Mouse (Mus musculus): Measurements from ENCODE around the gene Lsp1.
A peak's percentile ranks its signal among the peaks of the same experiment; 100 is the strongest.

The Lsp1 gene

GRCm38 (mm10) chr7:142510021-142510777, 49.6 kb downstream of the Lsp1 start:
- DNase-seq, result no peak

GRCm38 (mm10) chr7:142514048-142514447, 53.4 kb downstream of the Lsp1 start:
- no peak for DNase-seq

- DNase-seq, result no peak
Observed at GRCm38 (mm10) chr7:142516221-142516978, 55.8 kb downstream of the Lsp1 start.

DNA sequence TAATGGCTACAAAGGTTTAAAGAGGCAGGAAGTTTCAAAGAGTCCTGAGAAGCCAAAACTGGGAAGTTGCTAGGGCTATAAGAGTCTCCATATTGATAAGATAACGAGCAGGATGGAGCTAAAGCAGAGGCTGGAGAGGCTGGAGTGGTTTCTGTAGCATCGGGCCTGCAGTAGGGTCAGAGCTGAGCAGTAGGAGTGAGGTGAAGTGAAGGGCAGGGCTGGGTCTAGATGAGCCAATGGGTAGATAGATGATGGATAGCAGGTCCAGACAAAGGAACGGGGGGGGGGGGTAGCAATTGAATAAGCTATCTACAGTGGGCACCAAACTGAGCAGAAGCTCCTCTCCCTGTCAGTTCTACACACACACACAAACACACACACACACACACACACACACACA, 56.9 kb downstream of the Lsp1 start:
- DNase-seq, result no peak

DNA sequence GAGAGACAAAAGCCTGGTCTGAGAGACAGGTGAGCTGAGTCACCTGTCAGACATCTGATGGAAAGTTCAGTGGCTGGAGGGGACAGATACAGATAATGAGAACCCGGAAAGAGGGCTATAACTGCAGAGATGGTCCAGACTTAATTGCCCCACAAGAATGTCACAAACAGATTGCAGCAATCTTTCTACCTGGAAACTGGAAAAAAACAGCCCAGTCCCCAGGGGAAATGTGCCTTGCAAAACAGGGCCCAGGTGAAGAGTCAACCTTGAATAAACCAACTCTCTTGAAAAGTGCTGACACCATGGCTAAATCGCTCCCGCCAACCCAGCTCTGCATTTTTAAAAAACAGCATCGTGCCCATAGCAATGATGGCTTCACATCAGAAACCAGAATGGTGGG, 59.7 kb downstream of the Lsp1 start:
- DNase-seq, result no peak

GRCm38 (mm10) chr7:142522352-142522751, 61.7 kb downstream of the Lsp1 start:
- DNase-seq, result no peak

- DNase-seq, result no peak
Observed at GRCm38 (mm10) chr7:142523200-142523990, 62.8 kb downstream of the Lsp1 start.

DNA sequence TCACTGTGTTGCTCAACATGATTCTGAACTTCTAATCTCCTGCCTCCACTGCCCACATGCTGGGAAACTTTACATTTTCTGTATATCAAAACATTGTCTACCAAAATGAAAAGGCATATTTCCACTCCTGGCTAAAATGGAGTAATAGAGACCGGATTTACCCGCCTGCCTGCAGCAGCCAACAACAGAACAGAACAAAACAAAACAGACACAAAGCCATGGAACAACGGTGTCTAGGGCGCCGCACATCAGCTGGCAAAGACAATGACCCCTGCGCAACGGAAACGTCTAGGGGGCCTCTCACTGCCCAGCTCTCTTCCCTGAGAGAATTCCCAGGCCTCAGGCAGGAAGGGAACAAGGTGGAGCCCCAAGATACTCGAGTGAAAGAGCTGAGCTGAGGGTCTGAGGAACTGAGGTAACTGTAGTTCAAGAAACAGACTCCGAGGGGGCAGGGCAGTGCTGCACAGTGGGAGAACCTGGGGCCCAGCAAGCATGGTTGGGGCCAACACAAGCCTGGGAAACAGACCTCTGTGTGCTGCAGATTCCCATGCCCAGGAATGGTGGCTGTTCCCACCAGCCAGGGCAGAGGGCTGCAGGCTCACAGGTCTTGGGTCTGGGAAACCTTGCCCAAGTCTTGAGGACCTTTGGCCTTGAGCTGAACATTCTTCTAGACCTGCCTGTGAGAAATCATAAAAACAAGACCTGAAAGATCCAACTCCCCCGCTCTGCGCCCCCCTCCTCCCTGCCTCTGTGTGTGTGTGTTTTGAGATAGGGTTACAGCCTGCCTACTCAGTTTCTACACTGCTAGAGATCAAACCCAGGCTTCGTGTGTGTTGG, 65.0 kb downstream of the Lsp1 start:
- DNase-seq, result no peak

GRCm38 (mm10) chr7:142529350-142529749, 68.7 kb downstream of the Lsp1 start:
- no peak for DNase-seq

DNA sequence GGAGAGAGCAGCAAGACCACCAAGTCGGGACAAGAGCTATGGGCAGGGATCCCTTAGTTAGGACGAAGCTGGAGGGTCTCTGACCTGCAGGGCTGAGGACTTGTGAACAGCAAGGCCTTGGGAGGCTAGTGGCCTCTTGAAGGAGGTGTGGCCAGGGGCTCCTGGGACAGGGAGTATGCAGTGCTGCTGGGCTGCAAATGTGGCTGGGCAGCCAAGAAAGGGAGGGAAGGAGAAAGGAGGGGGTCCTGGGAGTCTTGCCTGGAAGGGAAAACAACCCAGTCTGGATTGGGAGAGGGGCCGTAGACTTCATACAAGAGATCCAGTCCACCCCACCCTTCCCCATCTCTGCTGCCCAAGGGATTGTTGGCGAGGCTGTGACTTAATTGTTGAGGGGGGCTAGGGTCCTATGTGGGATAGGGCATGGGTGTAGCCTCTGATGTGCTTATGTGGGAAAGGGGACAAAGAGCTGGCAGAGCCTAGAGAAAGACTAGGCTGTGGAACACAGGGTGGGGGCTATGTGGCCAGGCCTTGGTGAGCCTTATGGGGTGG, 71.4 kb downstream of the Lsp1 start:
- no peak for DNase-seq

DNA sequence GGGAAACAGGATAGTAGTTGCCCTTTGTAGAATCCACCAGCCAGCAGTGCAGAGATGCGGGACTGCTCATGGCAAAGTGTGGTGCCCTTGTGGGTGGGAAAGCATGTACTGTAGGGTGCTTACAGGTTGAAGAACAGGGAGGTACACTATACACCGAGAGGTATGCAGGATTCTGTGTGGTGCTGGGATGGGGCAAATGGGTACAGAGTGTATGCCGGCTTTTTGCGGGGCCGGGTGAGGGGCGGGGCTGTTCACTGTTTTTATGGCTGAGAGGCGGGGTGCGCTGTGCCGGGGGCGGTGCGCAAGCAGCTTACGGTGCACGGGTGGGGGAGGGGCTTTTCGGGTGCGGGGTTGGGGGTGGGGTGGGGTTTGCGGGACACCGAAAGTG, 72.1 kb downstream of the Lsp1 start, which contains the start of gene Mrpl23:
Gene Mrpl23 (plus strand): TSS at position 16 of the 388 bp plus-strand sequence.
- no peak for DNase-seq

- peak; percentile 87 for DNase-seq
Observed at GRCm38 (mm10) chr7:142533059-142533855, 72.6 kb downstream of the Lsp1 start.

DNA sequence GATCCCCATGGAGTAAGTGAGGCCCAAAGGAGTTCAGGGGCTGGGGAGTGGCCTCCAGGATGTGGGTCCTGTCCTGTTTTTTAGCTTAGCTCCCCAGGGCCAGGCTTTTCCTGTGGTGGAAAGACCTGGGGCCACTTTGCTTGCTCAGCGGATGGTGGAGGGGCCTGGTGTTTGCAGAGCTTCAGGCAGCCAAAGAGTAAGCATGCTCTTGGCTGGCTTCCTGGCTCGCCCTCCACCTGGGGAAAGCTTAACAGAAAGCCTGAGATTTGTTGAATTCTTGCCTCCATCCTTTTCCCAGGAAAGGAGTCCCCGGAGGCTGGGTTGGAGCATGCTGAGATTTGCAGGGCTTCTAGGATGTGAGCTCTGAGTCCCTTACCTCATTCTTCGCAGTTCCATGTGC, 74.5 kb downstream of the Lsp1 start:
- no peak for DNase-seq

GRCm38 (mm10) chr7:142535832-142536231, 75.2 kb downstream of the Lsp1 start:
- no peak for DNase-seq

GRCm38 (mm10) chr7:142537181-142537580, 76.6 kb downstream of the Lsp1 start:
- DNase-seq, result no peak

DNA sequence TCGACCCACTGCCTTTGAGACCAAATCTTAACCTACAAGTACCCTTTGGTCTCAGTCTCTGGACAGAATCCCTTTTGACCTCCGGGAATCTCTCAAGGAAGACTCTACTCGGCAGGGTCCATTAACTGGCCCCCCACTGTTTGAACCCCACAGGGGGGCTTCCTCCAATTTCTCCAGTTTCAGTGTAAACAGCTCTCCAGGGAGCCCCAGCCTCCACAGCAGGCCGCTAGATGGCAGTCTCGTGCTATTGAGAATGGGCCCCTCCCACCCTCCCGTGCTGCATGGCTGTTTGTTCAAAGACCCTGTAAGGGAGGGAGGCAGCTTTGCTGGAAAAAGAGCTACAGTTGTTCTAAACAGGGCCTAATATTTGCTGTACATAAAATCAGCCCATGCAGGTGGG, 77.3 kb downstream of the Lsp1 start:
- DNase-seq, result peak; percentile 73

DNA sequence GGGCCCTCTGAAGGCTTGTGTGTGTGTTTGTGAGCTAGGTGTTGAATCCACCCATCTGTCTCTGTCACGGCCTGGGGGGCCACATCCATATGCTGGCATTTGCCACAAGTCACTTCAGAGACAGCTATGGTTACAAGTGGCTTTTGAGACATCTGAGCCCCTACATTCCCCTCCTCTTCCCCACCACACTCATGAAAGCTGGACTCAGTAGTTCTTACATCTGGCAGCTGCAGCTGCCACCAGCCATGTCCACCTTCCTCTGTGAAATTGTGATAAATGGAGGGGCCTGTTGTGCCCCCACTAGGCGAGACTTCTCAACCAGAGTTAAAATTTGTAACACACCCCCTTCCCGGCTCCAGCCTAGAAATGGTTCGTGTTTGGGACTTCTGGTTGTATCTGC, 77.7 kb downstream of the Lsp1 start:
- no peak for DNase-seq

GRCm38 (mm10) chr7:142538766-142539165, 78.2 kb downstream of the Lsp1 start:
- DNase-seq, result no peak

DNA sequence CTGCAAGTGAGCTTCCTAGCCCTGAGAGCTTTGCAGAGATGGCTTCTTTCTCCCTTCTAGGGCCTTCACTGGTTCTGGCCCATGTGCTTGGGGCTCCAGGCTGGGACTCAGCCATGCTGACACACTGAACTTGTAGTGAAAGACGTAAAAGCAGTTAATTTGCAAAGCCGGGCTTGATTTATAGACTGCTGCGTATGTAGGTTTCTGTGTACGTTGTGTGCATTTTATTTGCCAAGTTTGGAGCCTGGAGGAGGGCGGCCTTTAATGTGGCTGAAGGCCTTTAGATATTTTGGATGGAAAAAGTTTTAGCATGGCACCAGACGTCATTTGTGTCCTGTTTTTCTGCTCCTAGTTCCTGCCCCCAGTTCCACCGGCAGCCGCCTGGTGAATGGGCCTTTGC, 79.2 kb downstream of the Lsp1 start:
- DNase-seq, result no peak

DNA sequence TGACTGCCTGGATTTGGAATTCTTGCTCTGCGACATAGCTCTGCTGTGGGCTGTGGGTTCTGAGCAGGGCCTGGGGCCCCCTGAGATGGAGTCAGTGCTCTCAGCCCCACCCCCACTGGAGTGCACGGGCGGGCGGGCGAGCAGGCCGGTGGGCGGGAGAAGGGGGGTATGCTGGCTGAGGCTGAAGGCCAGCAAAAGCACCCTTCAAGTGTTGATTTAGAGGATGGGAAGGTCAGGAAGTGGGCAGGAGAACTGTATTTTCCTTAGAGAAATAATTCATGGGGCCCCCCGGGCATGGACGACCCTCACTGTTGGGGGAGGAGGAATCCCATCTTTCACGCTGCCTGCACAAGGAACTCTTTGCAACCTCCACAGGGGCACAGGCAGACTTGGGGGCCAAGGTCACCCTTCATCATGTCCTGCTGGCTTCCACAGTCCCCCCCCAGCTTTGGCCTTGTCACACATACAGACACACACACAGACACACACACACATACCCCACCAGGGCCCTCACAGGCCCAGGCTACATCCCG, 82.2 kb downstream of the Lsp1 start:
- DNase-seq, result no peak

All from thymus, postnatal 25 days (tissue).